Mouse (Mus musculus): ENCODE measurements around the gene Stk39. TPM values are rescaled to one million over a fixed set of nuclear protein-coding genes. Genes with fewer than 3 reads are reported as not detected.

The Stk39 gene
- polyA plus RNA-seq, 1 experiment from 2014 or later = 1.3 TPM

- 74% methylated on average over 10 of the region's 10 CpGs for WGBS (ENCODE audit: insufficient replicate concordance)
Observed at GRCm38 (mm10) chr2:68288106-68288505, 184.0 kb downstream of the Stk39 start.

GRCm38 (mm10) chr2:68284391-68284790 lies 187.7 kb downstream of the Stk39 start:
- no peak for ATAC-seq (ENCODE audit: low read depth)
- WGBS (ENCODE audit: insufficient replicate concordance) = 41% methylated on average over 2 of the region's 2 CpGs

More at GRCm38 (mm10) chr2:68288106-68288505, 184.0 kb downstream of the Stk39 start:
- Histone ChIP-seq H3K27ac (ENCODE audit: low read length) (no peak overlapping the region), H3K9ac (ENCODE audit: low read depth, low read length) (no peak overlapping the region), H3K4me3 (ENCODE audit: low read depth, low read length) (no peak overlapping the region), H3K27me3 (ENCODE audit: control insufficient read depth, insufficient read depth, low read depth, low read length) (no peaks in the 10 kb centered on the region), H3K4me1 (ENCODE audit: control insufficient read depth, low read depth, low read length) (no peaks in the 10 kb centered on the region), H3K36me3 (ENCODE audit: control insufficient read depth, insufficient read depth) (no peaks in the 10 kb centered on the region), H3K4me2 (ENCODE audit: low read depth, low read length) (no peak overlapping the region), H3K9me3 (replicated peaks; ENCODE audit: control insufficient read depth, low read length) (no peaks in the 10 kb centered on the region)
- no peak for ATAC-seq (ENCODE audit: low read depth)

DNA sequence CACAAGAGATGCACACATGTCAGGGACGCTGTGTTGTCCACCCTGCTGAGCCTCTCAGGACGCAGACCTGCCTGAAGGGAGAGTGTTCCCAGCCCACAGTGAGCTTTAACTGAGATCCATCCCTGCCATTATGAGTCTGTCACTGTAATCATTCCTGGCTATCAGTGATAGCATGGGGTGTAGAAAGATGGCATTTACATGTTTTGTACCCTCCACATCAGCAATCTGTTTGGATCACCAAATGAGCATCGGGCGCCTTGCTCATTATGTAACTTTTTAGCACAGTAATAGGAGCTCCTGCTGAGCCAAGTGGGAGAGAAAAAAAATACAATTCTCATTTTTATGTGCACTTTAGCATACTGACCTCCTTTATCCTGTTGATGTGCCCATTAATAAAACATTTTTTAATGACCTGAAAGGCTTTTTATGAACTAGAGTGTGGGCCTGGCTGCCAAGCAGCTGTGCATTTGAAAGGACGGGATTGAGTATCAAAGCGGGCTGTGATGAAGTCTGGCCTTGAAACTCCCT lies 189.0 kb downstream of the Stk39 start:
- Histone ChIP-seq H3K27ac (ENCODE audit: low read length) (no peak overlapping the region), H3K9ac (ENCODE audit: low read depth, low read length) (no peak overlapping the region), H3K4me2 (ENCODE audit: low read depth, low read length) (no peak overlapping the region), H3K36me3 (ENCODE audit: control insufficient read depth, insufficient read depth) (no peaks in the 10 kb centered on the region), H3K4me1 (ENCODE audit: control insufficient read depth, low read depth, low read length) (no peaks in the 10 kb centered on the region), H3K9me3 (replicated peaks; ENCODE audit: control insufficient read depth, low read length) (no peaks in the 10 kb centered on the region), H3K27me3 (ENCODE audit: control insufficient read depth, insufficient read depth, low read depth, low read length) (no peaks in the 10 kb centered on the region), H3K4me3 (ENCODE audit: low read depth, low read length) (no peak overlapping the region)
- no peak for ATAC-seq (ENCODE audit: low read depth)
- 73% methylated on average over 6 of the region's 6 CpGs for WGBS (ENCODE audit: insufficient replicate concordance)

More at GRCm38 (mm10) chr2:68284391-68284790, 187.7 kb downstream of the Stk39 start:
- Histone ChIP-seq H3K27me3 (ENCODE audit: control insufficient read depth, insufficient read depth, low read depth, low read length) (no peaks in the 10 kb centered on the region), H3K9me3 (replicated peaks; ENCODE audit: control insufficient read depth, low read length) (no peaks in the 10 kb centered on the region), H3K4me3 (ENCODE audit: low read depth, low read length) (no peak overlapping the region), H3K27ac (ENCODE audit: low read length) (no peak overlapping the region), H3K4me1 (ENCODE audit: control insufficient read depth, low read depth, low read length) (no peaks in the 10 kb centered on the region), H3K9ac (ENCODE audit: low read depth, low read length) (no peak overlapping the region), H3K36me3 (ENCODE audit: control insufficient read depth, insufficient read depth) (no peaks in the 10 kb centered on the region), H3K4me2 (ENCODE audit: low read depth, low read length) (no peak overlapping the region)

GRCm38 (mm10) chr2:68281575-68281974 lies 190.5 kb downstream of the Stk39 start:
- no peaks in the 10 kb centered on the region for H3K27me3 ChIP-seq (ENCODE audit: control insufficient read depth, insufficient read depth, low read depth, low read length)
- no peak overlapping the region for H3K4me3 ChIP-seq (ENCODE audit: low read depth, low read length)
- H3K4me1 ChIP-seq (ENCODE audit: control insufficient read depth, low read depth, low read length) = no peaks in the 10 kb centered on the region
- H3K9me3 ChIP-seq (replicated peaks; ENCODE audit: control insufficient read depth, low read length) = no peaks in the 10 kb centered on the region
- H3K4me2 ChIP-seq (ENCODE audit: low read depth, low read length) = no peak overlapping the region
- WGBS (ENCODE audit: insufficient replicate concordance) = 57% methylated on average over 3 of the region's 3 CpGs
- no peaks in the 10 kb centered on the region for H3K36me3 ChIP-seq (ENCODE audit: control insufficient read depth, insufficient read depth)
- no peak for ATAC-seq (ENCODE audit: low read depth)
- H3K9ac ChIP-seq (ENCODE audit: low read depth, low read length) = no peak overlapping the region
- H3K27ac ChIP-seq (ENCODE audit: low read length) = no peak overlapping the region

- no peaks in the 10 kb centered on the region for H3K36me3 ChIP-seq (ENCODE audit: control insufficient read depth, insufficient read depth)
- no peak overlapping the region for H3K4me2 ChIP-seq (ENCODE audit: low read depth, low read length)
- no peak overlapping the region for H3K27ac ChIP-seq (ENCODE audit: low read length)
- H3K9me3 ChIP-seq (replicated peaks; ENCODE audit: control insufficient read depth, low read length) = no peaks in the 10 kb centered on the region
- no peaks in the 10 kb centered on the region for H3K4me1 ChIP-seq (ENCODE audit: control insufficient read depth, low read depth, low read length)
- no peak for ATAC-seq (ENCODE audit: low read depth)
- no peaks in the 10 kb centered on the region for H3K27me3 ChIP-seq (ENCODE audit: control insufficient read depth, insufficient read depth, low read depth, low read length)
- 51% methylated on average over 4 of the region's 4 CpGs for WGBS (ENCODE audit: insufficient replicate concordance)
- H3K4me3 ChIP-seq (ENCODE audit: low read depth, low read length) = no peak overlapping the region
- no peak overlapping the region for H3K9ac ChIP-seq (ENCODE audit: low read depth, low read length)
Observed at GRCm38 (mm10) chr2:68271301-68271700, 200.8 kb downstream of the Stk39 start.

DNA sequence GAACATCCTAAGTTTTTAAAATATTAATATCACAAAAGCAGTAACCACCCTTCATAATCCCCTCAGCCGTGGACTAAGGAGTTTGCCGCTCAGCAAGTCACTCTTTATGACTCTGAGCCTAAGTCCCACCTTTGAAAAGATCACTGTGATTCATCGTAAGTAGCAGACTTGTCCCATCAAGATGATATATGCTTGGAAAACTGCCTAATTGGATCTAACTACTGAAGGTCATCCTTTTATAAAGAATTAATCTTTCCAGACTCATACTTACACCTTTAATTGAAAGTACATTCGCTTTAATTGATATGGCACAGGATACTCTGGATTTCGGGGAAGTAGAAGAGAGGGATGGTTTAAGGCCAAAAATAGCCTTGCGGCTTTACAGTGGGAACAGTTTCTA lies 201.2 kb downstream of the Stk39 start:
- Histone ChIP-seq H3K4me1 (ENCODE audit: control insufficient read depth, low read depth, low read length) (no peaks in the 10 kb centered on the region), H3K27ac (ENCODE audit: low read length) (no peak overlapping the region), H3K9me3 (replicated peaks; ENCODE audit: control insufficient read depth, low read length) (no peaks in the 10 kb centered on the region), H3K4me2 (ENCODE audit: low read depth, low read length) (no peak overlapping the region), H3K9ac (ENCODE audit: low read depth, low read length) (no peak overlapping the region), H3K27me3 (ENCODE audit: control insufficient read depth, insufficient read depth, low read depth, low read length) (no peaks in the 10 kb centered on the region), H3K4me3 (ENCODE audit: low read depth, low read length) (no peak overlapping the region), H3K36me3 (ENCODE audit: control insufficient read depth, insufficient read depth) (no peaks in the 10 kb centered on the region)
- ATAC-seq (ENCODE audit: low read depth) = no peak
- 65% methylated on average over 6 of the region's 6 CpGs for WGBS (ENCODE audit: insufficient replicate concordance)

GRCm38 (mm10) chr2:68269646-68270045 lies 202.4 kb downstream of the Stk39 start:
- Histone ChIP-seq H3K27ac (ENCODE audit: low read length) (no peak overlapping the region), H3K9ac (ENCODE audit: low read depth, low read length) (no peak overlapping the region), H3K27me3 (ENCODE audit: control insufficient read depth, insufficient read depth, low read depth, low read length) (no peaks in the 10 kb centered on the region), H3K4me1 (ENCODE audit: control insufficient read depth, low read depth, low read length) (no peaks in the 10 kb centered on the region), H3K9me3 (replicated peaks; ENCODE audit: control insufficient read depth, low read length) (no peaks in the 10 kb centered on the region), H3K36me3 (ENCODE audit: control insufficient read depth, insufficient read depth) (no peaks in the 10 kb centered on the region), H3K4me3 (ENCODE audit: low read depth, low read length) (no peak overlapping the region), H3K4me2 (ENCODE audit: low read depth, low read length) (no peak overlapping the region)
- ATAC-seq (ENCODE audit: low read depth) = no peak
- 81% methylated on average over 4 of the region's 4 CpGs for WGBS (ENCODE audit: insufficient replicate concordance)

- no peaks in the 10 kb centered on the region for H3K9me3 ChIP-seq (replicated peaks; ENCODE audit: control insufficient read depth, low read length)
- ATAC-seq (ENCODE audit: low read depth) = no peak
Observed at GRCm38 (mm10) chr2:68264826-68265225, 207.2 kb downstream of the Stk39 start.

DNA sequence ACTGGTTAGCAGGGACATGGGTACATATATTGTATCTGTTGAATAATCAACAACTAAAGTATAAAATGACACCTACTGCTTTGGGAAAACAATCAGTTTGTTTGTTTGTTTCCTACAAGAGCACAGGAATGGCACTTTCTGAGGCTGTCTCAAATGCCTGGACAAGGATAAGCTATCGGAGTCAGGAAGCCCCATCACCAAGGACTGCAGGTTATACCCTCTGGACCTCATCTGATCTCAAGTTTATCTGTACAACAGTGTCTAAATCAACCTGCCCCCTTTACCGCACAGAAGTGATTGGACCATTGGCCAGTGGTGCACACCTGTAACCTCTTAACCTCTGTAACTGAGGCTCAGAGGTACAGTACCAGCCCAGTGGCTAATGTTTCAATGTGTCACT lies 211.2 kb downstream of the Stk39 start:
- no peak for ATAC-seq (ENCODE audit: low read depth)
- Histone ChIP-seq H3K36me3 (ENCODE audit: control insufficient read depth, insufficient read depth) (no peaks in the 10 kb centered on the region), H3K4me1 (ENCODE audit: control insufficient read depth, low read depth, low read length) (no peaks in the 10 kb centered on the region), H3K9me3 (replicated peaks; ENCODE audit: control insufficient read depth, low read length) (no peaks in the 10 kb centered on the region; the same call in 1 of the 2 replicates), H3K27ac (ENCODE audit: low read length) (no peak overlapping the region), H3K4me2 (ENCODE audit: low read depth, low read length) (no peak overlapping the region), H3K27me3 (ENCODE audit: control insufficient read depth, insufficient read depth, low read depth, low read length) (no peaks in the 10 kb centered on the region), H3K9ac (ENCODE audit: low read depth, low read length) (no peak overlapping the region), H3K4me3 (ENCODE audit: low read depth, low read length) (no peak overlapping the region)
- 63% methylated on average over 2 of the region's 2 CpGs for WGBS (ENCODE audit: insufficient replicate concordance)

More at GRCm38 (mm10) chr2:68264826-68265225, 207.2 kb downstream of the Stk39 start:
- H3K9ac ChIP-seq (ENCODE audit: low read depth, low read length) = no peak overlapping the region
- no peak overlapping the region for H3K4me3 ChIP-seq (ENCODE audit: low read depth, low read length)
- no peaks in the 10 kb centered on the region for H3K36me3 ChIP-seq (ENCODE audit: control insufficient read depth, insufficient read depth)
- no peaks in the 10 kb centered on the region for H3K27me3 ChIP-seq (ENCODE audit: control insufficient read depth, insufficient read depth, low read depth, low read length)
- H3K4me2 ChIP-seq (ENCODE audit: low read depth, low read length) = no peak overlapping the region
- H3K27ac ChIP-seq (ENCODE audit: low read length) = no peak overlapping the region
- H3K4me1 ChIP-seq (ENCODE audit: control insufficient read depth, low read depth, low read length) = no peaks in the 10 kb centered on the region
- WGBS (ENCODE audit: insufficient replicate concordance) = 65% methylated on average over 5 of the region's 5 CpGs
